15 mouse cellular contexts compared by ENCODE assay signal in genomic region chr11:118667946-118668345, GRCm38 (mm10).
DNase-seq lines count a peak whose midpoint lies in the region; ATAC-seq lines count a peak whose summit lies in the region.
"Had no signal": no experiment of that assay in that cellular context is flagged by ENCODE, and none has a peak within 500 bp of the region (broad histone marks: within the 10 kb centered on the region; RNA-seq: fewer than 3 reads in every experiment).

No protein-coding gene starts in this region.

- no peak overlapping the region for H3K27ac ChIP-seq in heart, embryonic 11.5 days (ENCODE audit: low read depth, low read length)
- H3K27ac ChIP-seq: limb, embryonic 10.5 days; liver, embryonic 14.5 days; stomach, embryonic 15.5 days had no signal

- no peak overlapping the region for H3K9ac ChIP-seq in heart, embryonic 11.5 days (ENCODE audit: low read depth, low read length)
- H3K9ac ChIP-seq: liver, embryonic 14.5 days; stomach, embryonic 15.5 days had no signal

- WGBS in heart, embryonic 11.5 days (ENCODE audit: insufficient replicate concordance): 25% methylated on average over 1 of the region's 1 CpGs

- no peak overlapping the region for H3K4me3 ChIP-seq in heart, embryonic 11.5 days (ENCODE audit: low read depth, low read length)
- H3K4me3 ChIP-seq: erythroblast, embryonic 14.5 days; limb, embryonic 10.5 days; megakaryocyte, embryonic 14.5 days; stomach, embryonic 15.5 days had no signal

- H3K4me1 ChIP-seq in heart, embryonic 11.5 days (ENCODE audit: control insufficient read depth, insufficient read depth, low read length): no peaks in the 10 kb centered on the region
- H3K4me1 ChIP-seq: limb, embryonic 10.5 days; megakaryocyte, embryonic 14.5 days; stomach, embryonic 15.5 days had no signal

- no peaks in the 10 kb centered on the region for H3K36me3 ChIP-seq in heart, embryonic 11.5 days (ENCODE audit: control insufficient read depth, insufficient read depth, low read length)
- H3K36me3 ChIP-seq: limb, embryonic 10.5 days; stomach, embryonic 15.5 days had no signal

- H3K27me3 ChIP-seq in heart, embryonic 11.5 days (ENCODE audit: control insufficient read depth, insufficient read depth, low read length): no peaks in the 10 kb centered on the region
- H3K27me3 ChIP-seq: stomach, embryonic 15.5 days had no signal

- H3K9me3 ChIP-seq in heart, embryonic 11.5 days (replicated peaks; ENCODE audit: control insufficient read depth, low read length): no peaks in the 10 kb centered on the region
- H3K9me3 ChIP-seq: limb, embryonic 10.5 days; megakaryocyte, embryonic 14.5 days; stomach, embryonic 15.5 days had no signal

- ATAC-seq in heart, embryonic 11.5 days (replicated peaks; ENCODE audit: insufficient number of reproducible peaks, low FRiP score, low TSS enrichment): no peak
- ATAC-seq: hindbrain, embryonic 16.5 days had no signal

- intact Hi-C loops in heart, postnatal 10 days (cut with DNase I): no loop called here
- intact Hi-C loops in left cerebral cortex, postnatal 36 days (cut with DNase I): no loop called here

- no peak overlapping the region for H3K4me2 ChIP-seq in heart, embryonic 11.5 days
- H3K4me2 ChIP-seq: stomach, embryonic 15.5 days had no signal

- peak; percentile 93 for DNase-seq in heart, adult 11 months
- DNase-seq in 3T3-L1 (ENCODE audit: low read depth, low spot score): peak; percentile 54
- DNase-seq in heart, postnatal 10 days: peak; percentile 17 to 25
- peak; percentile 58 for DNase-seq in kidney, postnatal 14 days
- DNase-seq in left cerebral cortex, postnatal 36 days (ENCODE audit: low spot score in 2 of 2): no peak
- DNase-seq in cerebellum, adult 11 months: no peak
- no peak for DNase-seq in cerebellum, adult 18-20 months
- DNase-seq: thymus, postnatal 4 days had no signal

Comparison
In these comparisons a context has a peak if more than half of its experiments do, and no peak if none do; other contexts are left out.
1. DNase-seq: peak in heart, adult 11 months (single experiment), 3T3-L1 (single experiment), heart, postnatal 10 days (2 of 2) and kidney, postnatal 14 days (single experiment); none in left cerebral cortex, postnatal 36 days (0 of 2), cerebellum, adult 11 months (single experiment) and cerebellum, adult 18-20 months (0 of 2).